In genomic region chr11:59616986-59617385, GRCm38 (mm10) we compare ENCODE assay signal across 21 mouse cellular contexts. TPM values are rescaled to one million over a fixed set of nuclear protein-coding genes. Genes with fewer than 3 reads are reported as not detected.
DNase-seq lines count a peak whose midpoint lies in the region; ATAC-seq and TF ChIP-seq lines count a peak whose summit lies in the region.
"Not testable (repeated sequence)": the region's sequence is repeated elsewhere in the genome, so short reads cannot be mapped to it uniquely, and the experiment has no call there.
"Had no signal": no experiment of that assay in that cellular context is flagged by ENCODE, and none has a peak within 500 bp of the region (broad histone marks: within the 10 kb centered on the region; RNA-seq: fewer than 3 reads in every experiment).

No protein-coding gene starts in this region.

- TF ChIP-seq RAD21 in MEL (IDR thresholded peaks at IDR 0.05; ENCODE audit: low read depth, low read length), result not testable (repeated sequence)

- not testable (repeated sequence) for H3K4me3 ChIP-seq in MEL (ENCODE audit: control insufficient read depth in 1 of 2, insufficient read depth in 1 of 2, low read depth in 2 of 2, low read length in 2 of 2)

- not testable (repeated sequence) for H3K9me3 ChIP-seq in MEL (replicated peaks; ENCODE audit: insufficient read depth, low read length)

- TF ChIP-seq EP300 in MEL (IDR thresholded peaks at IDR 0.05; ENCODE audit: low read depth in 1 of 2, low read length in 2 of 2), result not testable (repeated sequence)

- not testable (repeated sequence) for TF ChIP-seq CTCF in MEL (IDR thresholded peaks at IDR 0.05 in 2 of 3, conservative IDR thresholded peaks at IDR 0.05 in 1 of 3; ENCODE audit: control insufficient read depth in 1 of 3, insufficient read depth in 1 of 3, low read depth in 2 of 3, low read length in 3 of 3, poor library complexity in 1 of 3, severe bottlenecking in 1 of 3)

- H3K79me2 ChIP-seq in MEL (ENCODE audit: control insufficient read depth, insufficient read depth, low read length, poor library complexity), result not testable (repeated sequence)

- DNase-seq in MEL (ENCODE audit: low read depth, low spot score), result peak; percentile 47
- peak; percentile 4 for DNase-seq in heart, adult 11 months

- not testable (repeated sequence) for H3K4me1 ChIP-seq in MEL (ENCODE audit: control insufficient read depth in 1 of 2, insufficient read depth in 2 of 2, low read length in 2 of 2)

- H3K27ac ChIP-seq in MEL (ENCODE audit: control insufficient read depth, low read depth, low read length), result not testable (repeated sequence)

- H3K9ac ChIP-seq in MEL (ENCODE audit: control insufficient read depth, low read depth, low read length, poor library complexity, severe bottlenecking), result not testable (repeated sequence)

- ATAC-seq in granulocyte monocyte progenitor cell, adult 5-6 weeks (replicated peaks; ENCODE audit: poor library complexity, severe bottlenecking), result peak; percentile 86
- ATAC-seq in megakaryocyte progenitor cell, adult 5-6 weeks (replicated peaks; ENCODE audit: poor library complexity), result 0 out of 2 replicates have a peak, but pooled peaks have one; percentile 50

- H3K36me3 ChIP-seq in MEL (ENCODE audit: control insufficient read depth in 1 of 2, insufficient read depth in 2 of 2, low read length in 2 of 2), result not testable (repeated sequence)

- TF ChIP-seq POLR2A in MEL (IDR thresholded peaks at IDR 0.05; ENCODE audit: control insufficient read depth in 1 of 2, insufficient read depth in 1 of 2, low read depth in 1 of 2, low read length in 2 of 2, poor library complexity in 1 of 2), result not testable (repeated sequence)

- peaks cover 11 to 20% of the 10 kb centered on the region in 2 experiments for H3K27me3 ChIP-seq in MEL (ENCODE audit: control insufficient read depth in 1 of 2, insufficient read depth in 2 of 2, low read length in 2 of 2)

RNA-seq across cellular contexts. Expression of gene Olfr223, which starts 23.9 kb away (rescaled TPM):
- not detected in 2 replicates for total RNA-seq in MEL (2012; rRNA removed)
- not detected for polyA plus RNA-seq in MEL (2012; ENCODE audit: insufficient read depth in 1 of 2, insufficient read length in 2 of 2, low read depth in 1 of 2, low replicate concordance in 2 of 2, missing spikeins in 1 of 2)
- not detected in 2 replicates for total RNA-seq in granulocyte monocyte progenitor cell, adult 5-6 weeks (2014; fragmentation: Nextera tagmentation)
- not detected in 2 replicates for total RNA-seq in granulocyte monocyte progenitor cell, adult 5-6 weeks (2017)
- not detected in 2 replicates for total RNA-seq in megakaryocyte progenitor cell, adult 5-6 weeks (2015)
- not detected in 2 replicates for total RNA-seq in megakaryocyte progenitor cell, adult 5-6 weeks (2017)
- total RNA-seq: adrenal gland, adult 18-20 months; adrenal gland, adult 2 months; adrenal gland, adult 8-10 months; adrenal gland, postnatal 10 days; adrenal gland, postnatal 14 days; adrenal gland, postnatal 25 days; adrenal gland, postnatal 36 days; adrenal gland, postnatal 4 days; CH12.LX; ES-E14; G1E had no signal
- polyA plus RNA-seq: activated CD4-positive, CD25-positive, alpha-beta regulatory T cell, adult 4 months; adrenal gland, adult 2 months; brain, embryonic 14.5 days; C2C12; CD4-positive, CD25-positive, alpha-beta regulatory T cell, adult 4 months; cerebellum, adult 2 months; G1E; Patski had no signal

RNA-seq across cellular contexts. Expression of gene Olfr222, which starts 41.0 kb away (rescaled TPM):
- total RNA-seq in MEL (2012; rRNA removed), result not detected in 2 replicates
- not detected for polyA plus RNA-seq in MEL (2012; ENCODE audit: insufficient read depth in 1 of 2, insufficient read length in 2 of 2, low read depth in 1 of 2, low replicate concordance in 2 of 2, missing spikeins in 1 of 2)
- total RNA-seq in granulocyte monocyte progenitor cell, adult 5-6 weeks (2014; fragmentation: Nextera tagmentation), result not detected in 2 replicates
- not detected in 2 replicates for total RNA-seq in granulocyte monocyte progenitor cell, adult 5-6 weeks (2017)
- total RNA-seq in megakaryocyte progenitor cell, adult 5-6 weeks (2015), result not detected in 2 replicates
- not detected in 2 replicates for total RNA-seq in megakaryocyte progenitor cell, adult 5-6 weeks (2017)
- total RNA-seq: adrenal gland, adult 18-20 months; adrenal gland, adult 2 months; adrenal gland, adult 8-10 months; adrenal gland, postnatal 10 days; adrenal gland, postnatal 14 days; adrenal gland, postnatal 25 days; adrenal gland, postnatal 36 days; adrenal gland, postnatal 4 days; CH12.LX; ES-E14; G1E had no signal
- polyA plus RNA-seq: activated CD4-positive, CD25-positive, alpha-beta regulatory T cell, adult 4 months; adrenal gland, adult 2 months; brain, embryonic 14.5 days; C2C12; CD4-positive, CD25-positive, alpha-beta regulatory T cell, adult 4 months; cerebellum, adult 2 months; G1E; Patski had no signal

RNA-seq across cellular contexts. Expression of gene Mprip, which starts 44.1 kb away (rescaled TPM):
- total RNA-seq in MEL (2012; rRNA removed), result 131 and 142 TPM in 2 replicates
- 100 to 1,000 TPM; 103 to 174 TPM for polyA plus RNA-seq in MEL (2012; ENCODE audit: insufficient read depth in 1 of 2, insufficient read length in 2 of 2, low read depth in 1 of 2, low replicate concordance in 2 of 2, missing spikeins in 1 of 2)
- total RNA-seq in granulocyte monocyte progenitor cell, adult 5-6 weeks (2014; fragmentation: Nextera tagmentation), result 50.1 and 70.7 TPM in 2 replicates
- 56.4 and 71.4 TPM in 2 replicates for total RNA-seq in granulocyte monocyte progenitor cell, adult 5-6 weeks (2017)
- total RNA-seq in megakaryocyte progenitor cell, adult 5-6 weeks (2015), result 32.2 and 36.8 TPM in 2 replicates
- total RNA-seq in megakaryocyte progenitor cell, adult 5-6 weeks (2017), result 69.9 and 72.6 TPM in 2 replicates
